In genomic region chr14:47432987-47433386, GRCm38 (mm10) we compare ENCODE assay signal across 10 mouse cellular contexts. TPM values are rescaled to one million over a fixed set of nuclear protein-coding genes. Genes with fewer than 3 reads are reported as not detected.
A peak's percentile ranks its signal among the peaks of the same experiment; 100 is the strongest.
DNase-seq lines count a peak whose midpoint lies in the region; ATAC-seq and TF ChIP-seq lines count a peak whose summit lies in the region.
"Had no signal": no experiment of that assay in that cellular context is flagged by ENCODE, and none has a peak within 500 bp of the region (broad histone marks: within the 10 kb centered on the region; RNA-seq: fewer than 3 reads in every experiment).

No protein-coding gene starts in this region.

- no peak overlapping the region for H3K9ac ChIP-seq in embryonic facial prominence, embryonic 11.5 days (replicated peaks; ENCODE audit: low read length)
- no peak overlapping the region for H3K9ac ChIP-seq in midbrain, embryonic 11.5 days (ENCODE audit: low read length)
- H3K9ac ChIP-seq: heart, embryonic 13.5 days; neural tube, embryonic 15.5 days had no signal

- no peak overlapping the region for H3K27ac ChIP-seq in embryonic facial prominence, embryonic 11.5 days (replicated peaks; ENCODE audit: low read depth, low read length)
- no peak overlapping the region for H3K27ac ChIP-seq in embryonic facial prominence, embryonic 10.5 days (replicated peaks)
- H3K27ac ChIP-seq in midbrain, embryonic 11.5 days (ENCODE audit: low read depth, low read length), result no peak overlapping the region
- H3K27ac ChIP-seq: heart, embryonic 13.5 days; neural tube, embryonic 15.5 days had no signal

- ATAC-seq in embryonic facial prominence, embryonic 11.5 days (replicated peaks; ENCODE audit: insufficient number of reproducible peaks, low FRiP score, low TSS enrichment, low read depth), result no peak
- peak; percentile 84 for ATAC-seq in megakaryocyte-erythroid progenitor cell, adult 5-6 weeks (replicated peaks; ENCODE audit: low FRiP score, low TSS enrichment, poor library complexity, severe bottlenecking)
- no peak for ATAC-seq in midbrain, embryonic 11.5 days (ENCODE audit: low FRiP score)

- peak; percentile 35 for DNase-seq in embryonic facial prominence, embryonic 11.5 days (ENCODE audit: low spot score)
- DNase-seq in embryonic facial prominence, embryonic 10.5 days (ENCODE audit: low spot score), result no peak
- no peak for DNase-seq in lung, adult 2 months
- no peak for DNase-seq in lung, postnatal 10 days
- DNase-seq in NIH3T3 (ENCODE audit: low read depth), result peak; percentile 25
- no peak for DNase-seq in cerebellum, adult 9-10 months
- no peak for DNase-seq in midbrain, embryonic 11.5 days (ENCODE audit: low spot score, missing footprints)

- TF ChIP-seq CTCF in lung, adult 2 months (IDR thresholded peaks at IDR 0.05; ENCODE audit: insufficient read depth, low read length), result peak; percentile 43

- no peaks in the 10 kb centered on the region for H3K36me3 ChIP-seq in embryonic facial prominence, embryonic 11.5 days (replicated peaks; ENCODE audit: control insufficient read depth, insufficient read depth, low read depth, low read length)
- H3K36me3 ChIP-seq in embryonic facial prominence, embryonic 10.5 days (replicated peaks), result no peaks in the 10 kb centered on the region
- H3K36me3 ChIP-seq in midbrain, embryonic 11.5 days (ENCODE audit: control insufficient read depth, insufficient read depth, low read length), result no peaks in the 10 kb centered on the region
- H3K36me3 ChIP-seq: heart, embryonic 13.5 days; neural tube, embryonic 15.5 days had no signal

- H3K4me2 ChIP-seq in embryonic facial prominence, embryonic 11.5 days (ENCODE audit: low read depth, low read length), result no peak overlapping the region
- no peak overlapping the region for H3K4me2 ChIP-seq in midbrain, embryonic 11.5 days
- H3K4me2 ChIP-seq: heart, embryonic 13.5 days; neural tube, embryonic 15.5 days had no signal

- no peak for TF ChIP-seq POLR2A in lung, adult 2 months (IDR thresholded peaks at IDR 0.05; ENCODE audit: borderline replicate concordance, extremely low read depth, low read depth, low read length)

- H3K27me3 ChIP-seq in embryonic facial prominence, embryonic 11.5 days (ENCODE audit: control insufficient read depth, insufficient read depth, low read length), result no peaks in the 10 kb centered on the region
- H3K27me3 ChIP-seq in embryonic facial prominence, embryonic 10.5 days (replicated peaks; ENCODE audit: low read depth, poor library complexity, severe bottlenecking), result no peaks in the 10 kb centered on the region
- no peaks in the 10 kb centered on the region for H3K27me3 ChIP-seq in midbrain, embryonic 11.5 days (ENCODE audit: control insufficient read depth, insufficient read depth, low read length)
- H3K27me3 ChIP-seq: heart, embryonic 13.5 days; neural tube, embryonic 15.5 days had no signal

- no peaks in the 10 kb centered on the region for H3K9me3 ChIP-seq in embryonic facial prominence, embryonic 11.5 days (replicated peaks; ENCODE audit: control insufficient read depth, low read length)
- no peaks in the 10 kb centered on the region for H3K9me3 ChIP-seq in embryonic facial prominence, embryonic 10.5 days
- no peaks in the 10 kb centered on the region for H3K9me3 ChIP-seq in midbrain, embryonic 11.5 days (ENCODE audit: control insufficient read depth, low read length)
- H3K9me3 ChIP-seq: heart, embryonic 13.5 days; neural tube, embryonic 15.5 days had no signal

- H3K4me1 ChIP-seq in embryonic facial prominence, embryonic 11.5 days (ENCODE audit: control insufficient read depth, insufficient read depth, low read length), result no peaks in the 10 kb centered on the region
- H3K4me1 ChIP-seq in embryonic facial prominence, embryonic 10.5 days, result no peaks in the 10 kb centered on the region
- no peaks in the 10 kb centered on the region for H3K4me1 ChIP-seq in lung, adult 2 months (ENCODE audit: control insufficient read depth, insufficient read depth, low read length)
- no peaks in the 10 kb centered on the region for H3K4me1 ChIP-seq in midbrain, embryonic 11.5 days (ENCODE audit: control insufficient read depth, insufficient read depth, low read length)
- H3K4me1 ChIP-seq: heart, embryonic 13.5 days; neural tube, embryonic 15.5 days had no signal

- no peak overlapping the region for H3K4me3 ChIP-seq in embryonic facial prominence, embryonic 11.5 days (ENCODE audit: low read depth, low read length)
- H3K4me3 ChIP-seq in embryonic facial prominence, embryonic 10.5 days, result no peak overlapping the region
- H3K4me3 ChIP-seq in lung, adult 2 months (replicated peaks; ENCODE audit: extremely low read depth, low read depth, low read length), result no peak overlapping the region
- no peak overlapping the region for H3K4me3 ChIP-seq in midbrain, embryonic 11.5 days (ENCODE audit: low read depth, low read length)
- H3K4me3 ChIP-seq: heart, embryonic 13.5 days; neural tube, embryonic 15.5 days had no signal

RNA-seq across cellular contexts. Expression of gene Dlgap5, which starts 14.8 kb away (rescaled TPM):
- polyA plus RNA-seq in embryonic facial prominence, embryonic 11.5 days (2014; fragmentation: Nextera tagmentation; extraction: Ambion mirVana), result 65.2 and 76.5 TPM in 2 replicates
- polyA plus RNA-seq in embryonic facial prominence, embryonic 10.5 days (2016; fragmentation: Nextera tagmentation; extraction: Ambion mirVana), result 72.4 and 79.4 TPM in 2 replicates
- 0.48 and 1.1 TPM in 2 replicates for polyA plus RNA-seq in lung, adult 2 months (2012; rRNA removed)
- 44.5 and 50.6 TPM in 2 replicates for total RNA-seq in megakaryocyte-erythroid progenitor cell, adult 5-6 weeks (2014; fragmentation: Nextera tagmentation)
- total RNA-seq in megakaryocyte-erythroid progenitor cell, adult 5-6 weeks (2017), result 60.7 and 70.5 TPM in 2 replicates
- polyA plus RNA-seq in midbrain, embryonic 11.5 days (2014; fragmentation: Nextera tagmentation; extraction: Ambion mirVana), result 61.2 and 69.4 TPM in 2 replicates

RNA-seq across cellular contexts. Expression of gene Fbxo34, which starts 17.2 kb away (rescaled TPM):
- polyA plus RNA-seq in embryonic facial prominence, embryonic 11.5 days (2014; fragmentation: Nextera tagmentation; extraction: Ambion mirVana), result 22.8 and 24.9 TPM in 2 replicates
- polyA plus RNA-seq in embryonic facial prominence, embryonic 10.5 days (2016; fragmentation: Nextera tagmentation; extraction: Ambion mirVana), result 23.4 and 23.7 TPM in 2 replicates
- polyA plus RNA-seq in lung, adult 2 months (2012; rRNA removed), result 9.9 and 10.9 TPM in 2 replicates
- total RNA-seq in megakaryocyte-erythroid progenitor cell, adult 5-6 weeks (2014; fragmentation: Nextera tagmentation), result 11.2 and 14.5 TPM in 2 replicates
- total RNA-seq in megakaryocyte-erythroid progenitor cell, adult 5-6 weeks (2017), result 16.0 and 29.2 TPM in 2 replicates
- polyA plus RNA-seq in midbrain, embryonic 11.5 days (2014; fragmentation: Nextera tagmentation; extraction: Ambion mirVana), result 20.2 and 24.0 TPM in 2 replicates

Comparison
In these comparisons a context has a peak if more than half of its experiments do, and no peak if none do; other contexts are left out.
1. DNase-seq: peak in embryonic facial prominence, embryonic 11.5 days (single experiment) and NIH3T3 (single experiment); none in embryonic facial prominence, embryonic 10.5 days (single experiment), lung, adult 2 months (single experiment), lung, postnatal 10 days (single experiment), cerebellum, adult 9-10 months (single experiment) and midbrain, embryonic 11.5 days (single experiment).
2. RNA of gene Dlgap5, which starts 14.8 kb away (polyA plus RNA-seq): 65.2 to 76.5 TPM in embryonic facial prominence, embryonic 11.5 days, 72.4 to 79.4 TPM in embryonic facial prominence, embryonic 10.5 days and 61.2 to 69.4 TPM in midbrain, embryonic 11.5 days; 0.48 to 1.1 TPM in lung, adult 2 months; every median in the first group is over 10 times any median in the second.